Mouse (Mus musculus) spleen, postnatal 4 days (tissue): ENCODE measurements around the gene Wdr20rt.
"Not testable (repeated sequence)": the region's sequence is repeated elsewhere in the genome, so short reads cannot be mapped to it uniquely, and the experiment has no call there.

Experiments
- DNase-seq, 2 experiments: peaks; one replicate each; pipeline ENCODE4 v3.0.0; 2022; ENCODE audit warnings: low spot score in 2 of 2

Wdr20rt gene

GRCm38 (mm10) chr12:65225467-65225945 lies at the start of gene Wdr20rt:
Gene Wdr20rt (plus strand): TSS chr12:65225517.
- no peak for DNase-seq

DNA sequence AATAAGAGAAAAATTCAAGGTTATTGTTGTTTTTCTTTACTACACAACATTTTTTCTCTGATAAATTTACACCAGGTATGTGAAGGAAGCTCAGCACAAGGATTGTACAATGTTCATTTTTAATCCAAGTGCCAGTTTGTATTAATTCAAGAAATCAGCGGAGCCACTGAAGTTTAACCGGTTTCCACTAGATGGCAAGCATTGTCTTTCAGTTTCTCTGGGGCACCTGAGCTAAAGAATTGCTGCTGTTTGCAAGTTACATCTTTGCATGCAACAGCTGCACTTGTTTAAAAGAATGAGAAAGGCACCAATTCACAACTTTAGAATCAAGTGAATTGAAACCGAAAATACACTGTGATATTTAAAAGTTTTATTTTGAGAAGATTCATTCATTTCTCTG lies 38.0 kb upstream of the Wdr20rt start:
- DNase-seq = no peak

DNA sequence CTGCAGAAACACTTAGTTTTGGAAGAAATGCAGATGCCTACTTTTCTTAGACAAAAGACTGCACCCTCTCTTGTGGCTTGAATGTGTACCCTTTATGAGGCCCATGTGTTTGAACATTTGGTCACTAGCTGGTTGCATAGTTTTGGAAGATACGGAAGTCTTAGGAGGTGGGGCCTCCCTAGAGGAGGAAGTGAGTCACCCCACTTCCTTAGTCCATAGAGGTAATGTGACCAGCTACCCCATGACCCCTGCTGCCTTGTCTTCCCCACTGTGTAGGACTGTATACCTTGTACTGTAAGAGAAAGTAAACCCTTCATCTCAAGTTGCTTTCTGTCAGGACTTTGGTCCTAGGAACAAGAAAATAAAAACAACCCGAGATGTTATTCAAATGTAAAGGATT lies 36.1 kb upstream of the Wdr20rt start:
- DNase-seq = no peak

- DNase-seq = no peak
These were observed 31.2 kb upstream of the Wdr20rt start for GRCm38 (mm10) chr12:65194003-65194530.

DNA sequence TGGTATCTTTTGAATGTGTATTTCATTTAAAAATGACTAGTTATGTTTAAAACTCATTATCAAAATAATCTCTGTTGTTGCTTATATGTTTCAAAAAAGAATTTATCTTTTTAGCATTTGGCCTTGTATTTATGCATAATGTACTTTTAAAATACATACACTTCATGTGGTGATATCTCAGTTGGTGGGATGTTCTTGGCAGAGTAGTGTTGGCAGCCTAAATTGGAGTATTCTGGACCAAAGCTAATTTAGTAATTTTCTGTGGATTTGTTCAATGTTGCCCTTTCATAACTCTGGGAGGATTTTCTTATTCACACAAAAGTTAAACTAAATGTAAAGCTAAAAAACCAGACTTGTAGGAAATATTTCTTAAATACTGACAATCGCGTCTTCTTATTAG lies 23.5 kb upstream of the Wdr20rt start:
- DNase-seq = no peak

- no peak for DNase-seq
These were observed 18.9 kb upstream of the Wdr20rt start for GRCm38 (mm10) chr12:65206431-65206830.

DNA sequence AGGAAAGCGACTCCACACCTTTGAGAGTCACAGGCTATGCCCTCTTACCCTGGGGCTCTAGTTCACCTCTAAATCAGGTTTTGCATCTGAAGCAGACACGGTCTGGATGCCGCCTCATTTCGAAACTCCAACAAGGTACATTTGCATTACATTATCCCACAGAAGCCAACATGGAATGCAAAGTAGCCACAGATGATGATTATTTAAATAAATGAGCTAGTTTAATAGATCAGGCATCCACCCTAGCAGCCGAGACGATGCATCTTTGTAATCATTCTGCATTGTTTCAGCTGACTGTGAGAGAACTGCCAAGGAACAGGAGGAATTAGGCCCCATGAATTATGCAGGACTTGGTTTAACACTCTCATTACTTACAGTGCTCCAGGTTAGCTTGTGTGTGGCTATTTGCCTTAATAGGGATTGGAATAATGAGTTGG lies 8.9 kb upstream of the Wdr20rt start:
- no peak for DNase-seq

- no peak for DNase-seq
These were observed 3.3 kb downstream of the Wdr20rt start for GRCm38 (mm10) chr12:65228628-65229027.

GRCm38 (mm10) chr12:65229041-65229440 lies 3.7 kb downstream of the Wdr20rt start:
- DNase-seq = no peak

- not testable (repeated sequence) for DNase-seq
These were observed 7.5 kb downstream of the Wdr20rt start for GRCm38 (mm10) chr12:65232801-65233200.

DNA sequence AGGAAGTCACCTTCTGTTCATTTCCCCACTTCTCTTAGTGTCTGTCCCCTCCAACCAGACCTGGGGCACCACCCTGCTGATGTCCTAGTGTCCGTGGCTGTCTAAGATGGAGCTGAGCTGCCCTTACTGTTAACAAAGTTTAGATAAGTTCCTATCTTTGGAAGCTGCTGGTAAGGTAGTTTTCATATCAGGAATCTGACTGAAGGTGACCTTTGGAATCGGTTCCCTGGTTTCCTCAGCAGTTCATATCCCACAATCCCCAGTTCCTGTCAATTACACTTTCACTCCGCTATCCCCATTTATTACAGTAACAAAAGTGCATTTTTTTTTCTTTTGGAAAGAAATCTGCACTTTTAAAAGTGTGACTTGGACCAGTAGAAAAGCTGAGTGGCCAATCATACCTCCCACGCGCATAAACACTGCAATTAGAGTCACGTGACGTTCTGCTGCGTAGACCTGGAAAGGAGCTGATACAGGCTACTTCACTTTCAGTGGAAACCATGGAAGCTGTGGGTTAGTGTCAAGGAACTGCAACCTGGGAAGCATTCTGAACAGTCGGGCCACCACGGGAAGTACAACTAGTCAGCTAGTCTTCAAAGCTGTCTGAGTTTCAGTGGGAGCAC lies 24.9 kb downstream of the Wdr20rt start:
- DNase-seq = no peak

- no peak for DNase-seq
These were observed 31.6 kb downstream of the Wdr20rt start for GRCm38 (mm10) chr12:65256887-65257286.

GRCm38 (mm10) chr12:65258212-65259138 lies 33.2 kb downstream of the Wdr20rt start:
- DNase-seq = no peak

GRCm38 (mm10) chr12:65259139-65260111 lies 34.1 kb downstream of the Wdr20rt start:
- no peak for DNase-seq

- DNase-seq = no peak
These were observed 43.1 kb downstream of the Wdr20rt start for GRCm38 (mm10) chr12:65268311-65268984.

GRCm38 (mm10) chr12:65269406-65269805 lies 44.1 kb downstream of the Wdr20rt start:
- DNase-seq = no peak

DNA sequence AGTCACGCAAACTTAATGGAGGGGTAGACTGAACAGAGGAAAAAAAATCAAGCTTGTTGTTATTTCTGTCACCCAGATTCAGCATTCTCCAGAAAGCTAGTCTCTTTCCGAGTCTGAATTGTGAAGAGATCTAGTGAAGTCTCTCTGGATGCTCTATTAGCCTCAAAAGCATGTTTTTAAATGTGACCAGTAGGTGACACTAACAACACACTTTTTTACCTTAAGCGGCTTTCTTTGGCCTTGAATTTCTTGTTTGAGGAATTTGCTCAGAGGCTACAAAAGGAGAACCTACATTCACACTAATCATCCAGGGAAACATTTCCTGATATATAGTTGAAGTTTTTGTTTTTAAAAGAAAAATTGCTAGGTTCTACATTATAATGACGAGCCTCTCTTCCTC lies 48.5 kb downstream of the Wdr20rt start:
- DNase-seq = no peak
